Mouse (Mus musculus): ENCODE measurements around the gene Smg5.
"Not testable (repeated sequence)": the region's sequence is repeated elsewhere in the genome, so short reads cannot be mapped to it uniquely, and the experiment has no call there.

Smg5 gene

DNA sequence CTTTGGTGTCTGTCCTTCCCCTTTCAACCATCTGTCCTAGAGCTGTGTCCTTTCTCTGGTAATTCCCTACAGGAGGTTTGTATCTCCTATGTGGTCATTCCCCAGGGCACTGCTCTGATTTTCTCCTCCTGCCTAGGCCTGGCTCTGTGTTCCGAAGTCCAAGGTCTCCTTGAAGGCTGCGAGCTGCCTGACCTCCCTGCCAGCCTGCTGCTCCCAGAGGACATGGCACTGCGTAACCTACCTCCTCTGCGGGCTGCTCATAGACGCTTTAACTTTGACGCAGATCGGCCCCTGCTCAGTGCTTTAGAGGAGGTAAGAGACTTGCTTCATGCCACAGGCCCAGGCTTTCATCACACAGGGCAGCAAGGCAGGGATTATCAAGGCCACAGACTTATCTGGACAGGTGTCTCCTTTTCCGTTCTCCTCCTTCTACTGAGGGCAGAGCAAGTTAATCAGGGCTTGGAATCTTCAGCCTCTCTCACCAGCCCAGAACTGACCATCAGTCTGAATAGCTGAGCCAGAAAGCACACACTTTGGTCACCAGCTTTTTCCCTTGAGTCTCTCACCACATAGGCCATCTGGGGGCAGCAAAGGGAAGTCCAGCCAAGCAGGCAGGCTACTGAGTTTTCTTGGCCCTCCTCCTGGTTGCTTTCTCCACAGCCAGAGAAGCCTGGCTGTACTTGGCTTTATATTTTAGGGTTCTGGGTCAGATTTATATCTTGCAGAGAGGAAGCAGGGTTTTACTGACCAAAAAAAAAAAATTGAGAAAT lies 18.5 kb downstream of the Smg5 start:
- DNase-seq (ENCODE audit: low read depth): no peak

DNA sequence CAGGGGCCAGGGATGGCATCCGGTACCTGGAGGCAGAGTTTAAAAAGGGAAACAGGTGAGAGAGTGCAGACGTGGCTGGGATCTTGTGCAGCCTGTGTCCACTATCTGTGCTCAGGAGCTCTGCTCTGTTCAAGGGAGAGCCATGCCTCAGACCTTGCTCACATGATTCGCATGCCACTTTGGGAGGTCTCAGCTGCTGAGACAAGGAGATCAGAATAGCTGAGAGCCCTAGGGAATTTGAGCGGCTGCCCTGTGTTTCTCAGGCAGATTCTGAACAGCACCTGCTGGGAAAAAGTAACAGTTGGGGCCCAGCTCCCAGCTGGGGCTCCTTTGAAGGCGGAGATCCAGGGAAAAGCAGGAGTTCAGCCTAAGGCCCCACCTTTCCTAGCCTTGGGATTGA lies 23.5 kb downstream of the Smg5 start:
- no peak for DNase-seq (ENCODE audit: low read depth)

DNA sequence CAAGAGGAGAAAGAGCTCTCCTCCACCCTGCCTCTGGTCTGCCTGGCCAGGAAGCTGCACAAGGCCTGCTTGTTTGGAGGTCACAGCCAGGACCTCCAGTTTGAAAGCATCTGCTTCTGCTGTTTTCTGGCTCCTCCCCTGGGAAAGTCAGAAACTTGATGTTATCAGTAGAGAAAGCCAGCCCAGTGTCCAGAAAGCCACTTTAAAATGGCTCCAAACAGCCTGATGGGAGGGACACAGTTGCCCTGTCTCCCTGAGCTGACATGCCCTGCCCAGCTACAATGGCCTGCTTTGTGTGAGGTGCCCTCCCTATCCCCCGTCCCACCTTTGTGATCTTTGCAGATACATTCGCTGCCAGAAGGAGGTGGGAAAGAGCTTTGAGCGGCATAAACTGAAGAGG lies 23.9 kb downstream of the Smg5 start:
- no peak for DNase-seq (ENCODE audit: low read depth)

DNA sequence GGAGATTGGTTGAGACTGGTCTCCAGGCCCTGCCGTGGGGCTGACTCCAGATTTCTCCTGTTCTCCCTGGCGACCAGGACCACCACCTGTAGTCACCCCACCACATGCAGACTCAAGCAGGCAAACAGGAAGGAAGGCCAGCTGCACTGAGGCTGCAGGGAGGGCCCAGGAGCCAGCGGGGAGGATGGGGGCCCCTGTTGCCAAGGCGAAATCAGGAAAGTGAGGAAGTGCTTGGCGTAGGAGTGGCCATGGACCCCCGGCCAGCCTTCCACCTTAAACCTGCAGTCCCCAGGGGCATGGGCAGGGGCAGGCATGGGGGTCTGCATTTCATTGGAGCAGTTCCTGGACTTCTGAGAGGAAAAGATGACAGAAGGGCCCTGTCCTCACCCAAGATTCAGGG lies 25.0 kb downstream of the Smg5 start:
- DNase-seq (ENCODE audit: low read depth): no peak

DNA sequence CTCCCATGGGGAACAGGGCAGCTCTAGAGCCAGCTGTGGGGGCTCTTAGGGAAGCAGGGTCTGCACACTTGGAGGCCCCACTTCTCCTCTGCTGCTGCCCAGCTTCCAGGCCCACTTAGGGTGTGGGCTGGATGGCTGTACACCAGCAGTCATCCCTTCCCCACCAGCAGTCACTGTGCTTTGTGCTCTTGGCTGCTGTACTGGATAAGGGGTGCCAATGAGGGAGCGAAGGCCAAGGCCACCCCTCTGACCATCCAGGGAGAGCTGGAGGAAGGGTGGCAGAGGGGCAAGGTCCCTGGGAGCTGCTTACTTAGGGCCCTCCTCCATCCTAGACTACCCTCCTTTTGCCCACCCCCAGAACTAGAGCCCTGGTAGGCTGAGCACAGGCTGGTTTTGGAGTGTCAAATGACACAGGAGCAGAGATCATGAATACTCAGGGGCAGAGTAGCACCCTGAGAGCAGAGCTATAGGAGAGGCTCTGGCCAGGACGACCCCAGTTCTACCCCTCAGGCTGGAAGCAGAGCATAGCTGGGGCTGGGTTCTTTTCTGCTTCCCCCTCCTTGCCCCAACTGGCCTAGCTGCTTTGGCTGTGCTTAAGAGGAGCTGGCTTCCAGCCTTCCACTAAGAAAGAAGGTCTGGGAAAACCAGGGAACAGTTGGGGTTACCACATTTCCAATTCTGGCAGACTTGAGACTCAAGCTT lies 25.7 kb downstream of the Smg5 start:
- no peak for DNase-seq (ENCODE audit: low read depth)

DNA sequence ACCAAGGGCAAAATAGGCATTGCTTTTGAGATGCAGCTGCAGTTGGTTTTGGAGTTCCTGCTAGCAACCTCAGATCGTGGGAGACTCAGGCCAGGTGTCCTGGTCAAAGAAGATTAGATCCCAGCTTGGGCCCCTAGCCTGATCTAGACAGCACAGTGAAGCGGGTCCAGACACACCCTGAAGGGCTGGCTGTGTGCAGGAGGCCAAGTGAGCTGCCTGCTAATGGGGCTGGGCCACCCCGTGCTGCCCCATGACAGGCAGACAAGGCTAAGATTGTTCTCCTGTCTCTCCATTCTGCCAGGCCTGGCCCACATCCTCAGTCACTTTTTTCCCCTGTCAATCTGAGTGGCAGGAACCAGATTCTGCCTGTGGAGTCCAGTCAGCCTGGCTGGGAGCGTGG lies 27.6 kb downstream of the Smg5 start:
- DNase-seq (ENCODE audit: low read depth): no peak

DNA sequence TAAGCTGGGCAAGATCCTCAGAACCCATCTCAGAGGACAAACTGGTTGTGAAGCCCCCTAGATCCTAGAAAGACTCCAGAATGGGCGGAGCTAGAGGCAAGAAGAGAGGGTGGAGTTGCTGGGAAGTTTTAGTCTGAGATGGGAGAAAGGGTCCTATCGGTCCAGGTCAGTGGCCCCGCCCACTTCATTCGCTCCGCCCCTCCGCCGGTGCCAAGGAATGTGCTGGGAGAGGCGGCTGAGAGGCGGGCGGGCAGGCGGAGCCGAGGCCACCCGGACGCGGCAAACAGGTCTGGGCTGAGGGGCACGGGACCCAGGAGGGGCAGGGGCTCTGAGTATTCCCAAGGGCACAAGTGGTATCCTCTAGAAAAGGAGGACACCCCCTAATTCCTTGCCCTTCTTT lies 28.3 kb downstream of the Smg5 start, which contains the start of gene Paqr6:
Gene Paqr6 (plus strand): TSS at position 248 of the 400 bp plus-strand sequence.
- DNase-seq (ENCODE audit: low read depth): no peak

DNA sequence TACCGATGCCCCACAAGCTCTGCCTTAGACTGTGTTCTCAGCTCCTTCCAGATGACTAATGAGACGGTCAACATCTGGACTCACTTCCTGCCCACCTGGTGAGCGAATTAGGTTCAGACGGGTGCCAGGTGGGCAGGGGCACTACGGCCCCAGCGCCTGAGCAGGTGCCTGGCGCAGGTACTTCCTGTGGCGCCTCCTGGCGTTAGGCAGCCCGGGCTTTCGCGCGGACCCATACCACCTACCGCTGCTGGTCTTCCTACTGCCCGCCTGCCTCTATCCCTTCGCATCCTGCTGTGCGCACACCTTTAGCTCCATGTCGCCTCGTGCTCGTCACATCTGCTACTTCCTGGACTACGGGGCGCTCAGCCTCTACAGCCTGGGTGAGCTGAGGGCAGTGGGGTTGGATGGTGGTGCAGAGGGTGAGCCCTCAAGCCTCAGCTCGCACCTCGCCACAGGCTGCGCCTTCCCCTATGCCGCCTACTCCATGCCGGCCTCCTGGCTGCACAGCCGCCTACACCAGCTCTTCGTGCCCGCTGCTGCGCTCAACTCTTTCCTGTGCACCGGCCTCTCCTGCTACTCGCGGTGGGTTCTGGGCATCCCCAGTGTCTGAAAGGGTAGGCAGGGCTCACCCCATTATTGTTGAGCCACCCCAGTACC lies 29.8 kb downstream of the Smg5 start:
- DNase-seq (ENCODE audit: low read depth): no peak

DNA sequence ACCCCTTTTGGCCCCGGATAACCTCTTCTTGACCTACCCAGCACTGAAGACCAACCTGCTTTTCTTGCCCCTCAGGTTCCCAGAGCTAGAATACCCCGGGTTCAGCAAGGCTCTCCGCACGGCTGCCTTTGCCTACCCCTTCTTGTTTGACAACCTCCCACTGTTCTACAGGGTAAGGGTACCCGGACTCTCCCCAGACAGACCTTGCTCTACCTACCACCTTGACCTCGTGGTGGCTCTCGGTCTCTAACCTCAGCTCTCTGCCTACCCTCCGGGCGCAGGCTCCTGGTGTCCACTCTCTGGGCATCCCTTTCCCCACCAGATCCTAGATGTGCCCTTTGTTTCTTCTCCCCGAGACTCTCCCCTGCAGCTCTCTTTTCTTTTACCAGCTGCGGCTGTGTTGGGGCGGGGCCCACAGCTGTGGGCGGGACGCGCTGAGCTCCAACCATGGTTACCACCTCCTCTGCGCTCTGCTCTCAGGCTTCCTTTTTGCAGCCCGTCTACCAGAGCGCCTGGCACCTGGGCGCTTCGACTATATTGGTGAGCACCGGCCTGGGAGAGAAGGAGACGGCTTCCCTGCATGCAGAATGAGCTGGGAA lies 30.9 kb downstream of the Smg5 start:
- not testable (repeated sequence) for DNase-seq (ENCODE audit: low read depth)

DNA sequence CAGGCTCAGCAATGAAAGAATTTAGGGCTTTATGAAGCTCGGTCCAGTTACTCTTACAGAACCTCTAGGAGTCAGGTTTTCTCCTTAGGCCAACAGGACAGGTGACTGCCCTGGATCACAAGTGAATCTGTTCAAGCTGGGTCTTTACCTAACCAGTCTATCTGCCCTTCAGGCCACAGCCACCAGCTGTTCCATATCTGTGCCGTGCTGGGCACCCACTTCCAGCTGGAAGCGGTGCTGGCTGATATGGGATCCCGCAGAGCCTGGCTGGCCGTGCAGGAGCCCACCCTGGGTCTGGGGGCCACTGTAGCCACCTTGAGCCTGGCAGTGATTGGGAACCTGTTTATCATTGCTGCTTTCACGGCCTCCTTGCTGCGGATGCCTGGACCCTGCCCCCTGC lies 31.5 kb downstream of the Smg5 start:
- not testable (repeated sequence) for DNase-seq (ENCODE audit: low read depth)

DNA sequence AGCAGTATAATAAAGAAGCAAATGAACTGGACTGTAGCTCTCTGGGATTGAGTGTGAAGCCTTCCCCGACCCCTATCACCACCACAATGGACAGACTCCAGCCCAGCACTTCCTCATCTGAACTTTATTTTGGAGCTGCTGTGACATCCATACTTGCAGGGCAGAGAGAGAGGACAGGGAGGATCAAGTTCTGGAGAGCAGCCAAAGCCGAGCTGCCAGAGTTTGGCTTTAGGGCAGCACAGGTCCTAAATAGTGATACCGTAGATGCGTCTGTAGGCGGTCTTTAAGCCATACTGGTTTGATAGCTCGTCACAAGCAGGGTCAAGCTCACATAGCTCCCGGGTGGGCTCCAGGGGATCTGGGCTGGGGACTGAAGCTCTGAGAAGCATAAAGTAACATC lies 32.5 kb downstream of the Smg5 start:
- DNase-seq (ENCODE audit: low read depth): not testable (repeated sequence)

DNA sequence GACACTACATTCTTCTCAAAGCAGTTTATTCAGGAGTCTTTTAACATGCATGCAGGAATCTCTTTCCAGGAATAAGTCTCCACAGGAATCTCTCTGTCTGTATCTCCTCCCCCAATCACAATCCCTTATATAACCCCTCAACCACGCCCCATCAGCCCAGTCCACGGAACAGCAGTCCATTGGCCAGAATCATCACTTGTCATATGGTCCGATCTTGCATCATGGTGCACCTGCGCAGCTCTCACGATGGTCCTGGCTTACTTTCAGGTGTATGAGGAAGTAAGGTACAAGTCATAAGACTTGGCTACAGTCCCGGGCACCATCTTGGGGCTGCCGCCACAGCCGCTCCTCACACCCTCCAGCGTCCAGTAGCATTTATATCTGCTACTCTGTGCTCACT lies 36.6 kb downstream of the Smg5 start, which contains the start of gene Bglap3:
Gene Bglap3 (minus strand): TSS at position 101 of the 400 bp plus-strand sequence.
- not testable (repeated sequence) for DNase-seq (ENCODE audit: low read depth)

DNA sequence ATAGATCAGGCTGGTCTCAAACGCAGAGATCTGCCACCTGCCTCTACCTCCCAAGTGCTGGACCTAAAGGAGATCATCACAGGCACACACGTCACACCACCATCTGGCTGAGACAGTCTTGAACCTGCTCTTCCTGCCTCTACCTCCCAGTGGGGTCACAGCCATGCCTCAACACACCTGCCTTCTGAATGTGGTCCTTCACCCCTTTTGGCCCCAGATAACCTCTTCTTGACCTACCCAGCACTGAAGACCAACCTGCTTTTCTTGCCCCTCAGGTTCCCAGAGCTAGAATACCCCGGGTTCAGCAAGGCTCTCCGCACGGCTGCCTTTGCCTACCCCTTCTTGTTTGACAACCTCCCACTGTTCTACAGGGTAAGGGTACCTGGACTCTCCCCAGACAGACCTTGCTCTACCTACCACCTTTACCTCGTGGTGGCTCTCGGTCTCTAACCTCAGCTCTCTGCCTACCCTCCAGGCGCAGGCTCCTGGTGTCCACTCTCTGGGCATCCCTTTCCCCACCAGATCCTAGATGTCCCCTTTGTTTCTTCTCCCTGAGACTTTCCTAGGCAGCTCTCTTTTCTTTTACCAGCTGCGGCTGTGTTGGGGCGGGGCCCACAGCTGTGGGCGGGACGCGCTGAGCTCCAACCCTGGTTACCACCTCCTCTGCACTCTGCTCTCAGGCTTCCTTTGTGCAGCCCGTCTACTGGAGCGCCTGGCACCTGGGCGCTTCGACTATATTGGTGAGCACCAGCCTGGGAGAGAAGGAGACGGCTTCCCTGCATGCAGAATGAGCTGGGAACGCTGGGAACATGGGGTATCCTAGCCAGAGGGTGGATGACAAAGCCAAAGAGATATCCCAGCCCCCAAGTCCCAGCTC lies 39.9 kb downstream of the Smg5 start:
- not testable (repeated sequence) for DNase-seq (ENCODE audit: low read depth)

DNA sequence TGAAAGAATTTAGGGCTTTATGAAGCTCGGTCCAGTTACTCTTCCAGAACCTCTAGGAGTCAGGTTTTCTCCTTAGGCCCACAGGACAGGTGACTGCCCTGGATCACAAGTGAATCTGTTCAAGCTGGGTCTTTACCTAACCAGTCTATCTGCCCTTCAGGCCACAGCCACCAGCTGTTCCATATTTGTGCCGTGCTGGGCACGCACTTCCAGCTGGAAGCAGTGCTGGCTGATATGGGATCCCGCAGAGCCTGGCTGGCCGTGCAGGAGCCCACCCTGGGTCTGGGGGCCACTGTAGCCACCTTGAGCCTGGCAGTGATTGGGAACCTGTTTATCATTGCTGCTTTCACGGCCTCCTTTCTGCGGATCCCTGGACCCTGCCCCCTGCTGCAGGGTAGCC lies 40.6 kb downstream of the Smg5 start:
- DNase-seq (ENCODE audit: low read depth): not testable (repeated sequence)

DNA sequence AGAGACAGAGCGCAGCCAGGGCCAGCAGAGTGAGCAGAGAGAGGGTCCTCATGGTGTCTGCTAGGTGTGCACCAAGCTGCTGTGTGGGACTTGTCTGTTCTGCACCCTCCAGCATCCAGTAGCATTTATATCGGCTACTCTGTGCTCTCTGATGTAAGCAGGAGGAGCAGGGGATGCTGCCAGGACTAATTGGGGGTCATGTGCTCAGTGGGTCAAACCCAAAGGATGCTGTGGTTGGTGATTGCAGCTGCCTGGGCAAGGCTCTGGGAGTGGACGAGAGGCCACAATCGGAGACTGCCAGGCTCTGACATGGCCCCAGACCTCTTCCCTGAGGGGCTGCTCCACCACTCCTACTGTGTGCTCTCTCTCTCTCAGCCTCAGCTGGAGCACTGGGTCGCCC lies 42.5 kb downstream of the Smg5 start, which contains the start of gene Bglap2:
Gene Bglap2 (minus strand): TSS at position 101 of the 400 bp plus-strand sequence.
- DNase-seq (ENCODE audit: low read depth): not testable (repeated sequence)

DNA sequence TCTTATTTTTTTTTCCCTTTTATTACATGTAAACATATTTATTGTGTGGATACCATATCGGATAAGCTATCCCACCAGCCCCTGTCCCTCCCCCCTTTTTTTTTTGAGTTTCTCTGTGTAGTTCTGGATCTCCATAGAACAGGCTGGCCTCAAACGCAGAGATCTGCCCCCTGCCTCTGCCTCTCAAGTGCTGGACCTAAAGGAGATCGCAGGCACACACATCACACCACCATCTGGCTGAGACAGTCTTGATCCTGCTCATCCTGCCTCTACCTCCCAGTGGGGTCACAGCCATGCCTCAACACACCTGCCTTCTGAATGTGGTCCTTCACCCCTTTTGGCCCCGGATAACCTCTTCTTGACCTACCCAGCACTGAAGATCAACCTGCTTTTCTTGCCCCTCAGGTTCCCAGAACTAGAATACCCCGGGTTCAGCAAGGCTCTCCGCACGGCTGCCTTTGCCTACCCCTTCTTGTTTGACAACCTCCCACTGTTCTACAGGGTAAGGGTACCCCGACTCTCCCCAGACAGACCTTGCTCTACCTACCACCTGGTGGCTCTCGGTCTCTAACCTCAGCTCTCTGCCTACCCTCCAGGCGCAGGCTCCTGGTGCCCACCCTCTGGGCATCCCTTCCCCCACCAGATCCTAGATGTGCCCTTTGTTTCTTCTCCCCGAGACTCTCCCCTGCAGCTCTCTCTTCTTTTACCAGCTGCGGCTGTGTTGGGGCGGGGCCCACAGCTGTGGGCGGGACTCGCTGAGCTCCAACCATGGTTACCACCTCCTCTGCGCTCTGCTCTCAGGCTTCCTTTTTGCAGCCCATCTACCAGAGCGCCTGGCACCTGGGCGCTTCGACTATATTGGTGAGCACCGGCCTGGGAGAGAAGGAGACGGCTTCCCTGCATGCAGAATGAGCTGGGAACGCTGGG lies 45.6 kb downstream of the Smg5 start:
- DNase-seq (ENCODE audit: low read depth): not testable (repeated sequence)

DNA sequence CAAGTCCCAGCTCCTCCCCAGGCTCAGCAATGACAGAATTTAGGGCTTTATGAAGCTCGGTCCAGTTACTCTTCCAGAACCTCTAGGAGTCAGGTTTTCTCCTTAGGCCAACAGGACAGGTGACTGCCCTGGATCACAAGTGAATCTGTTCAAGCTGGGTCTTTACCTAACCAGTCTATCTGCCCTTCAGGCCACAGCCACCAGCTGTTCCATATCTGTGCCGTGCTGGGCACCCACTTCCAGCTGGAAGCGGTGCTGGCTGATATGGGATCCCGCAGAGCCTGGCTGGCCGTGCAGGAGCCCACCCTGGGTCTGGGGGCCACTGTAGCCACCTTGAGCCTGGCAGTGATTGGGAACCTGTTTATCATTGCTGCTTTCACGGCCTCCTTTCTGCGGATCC lies 46.3 kb downstream of the Smg5 start:
- not testable (repeated sequence) for DNase-seq (ENCODE audit: low read depth)

DNA sequence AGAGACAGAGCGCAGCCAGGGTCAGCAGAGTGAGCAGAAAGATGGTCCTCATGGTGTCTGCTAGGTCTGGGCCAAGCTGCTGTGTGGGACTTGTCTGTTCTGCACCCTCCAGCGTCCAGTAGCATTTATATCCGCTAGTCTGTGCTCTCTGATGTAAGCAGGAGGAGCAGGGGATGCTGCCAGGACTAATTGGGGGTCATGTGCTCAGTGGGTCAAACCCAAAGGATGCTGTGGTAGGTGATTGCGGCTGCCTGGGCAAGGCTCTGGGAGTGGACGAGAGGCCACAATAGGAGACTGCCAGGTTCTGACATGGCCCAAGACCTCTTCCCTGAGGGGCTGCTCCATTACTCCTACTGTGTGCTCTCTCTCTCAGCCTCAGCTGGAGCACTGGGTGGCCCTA lies 48.3 kb downstream of the Smg5 start, which contains the start of gene Bglap:
Gene Bglap (minus strand): TSS at position 101 of the 400 bp plus-strand sequence.
- no peak for DNase-seq (ENCODE audit: low read depth)

DNA sequence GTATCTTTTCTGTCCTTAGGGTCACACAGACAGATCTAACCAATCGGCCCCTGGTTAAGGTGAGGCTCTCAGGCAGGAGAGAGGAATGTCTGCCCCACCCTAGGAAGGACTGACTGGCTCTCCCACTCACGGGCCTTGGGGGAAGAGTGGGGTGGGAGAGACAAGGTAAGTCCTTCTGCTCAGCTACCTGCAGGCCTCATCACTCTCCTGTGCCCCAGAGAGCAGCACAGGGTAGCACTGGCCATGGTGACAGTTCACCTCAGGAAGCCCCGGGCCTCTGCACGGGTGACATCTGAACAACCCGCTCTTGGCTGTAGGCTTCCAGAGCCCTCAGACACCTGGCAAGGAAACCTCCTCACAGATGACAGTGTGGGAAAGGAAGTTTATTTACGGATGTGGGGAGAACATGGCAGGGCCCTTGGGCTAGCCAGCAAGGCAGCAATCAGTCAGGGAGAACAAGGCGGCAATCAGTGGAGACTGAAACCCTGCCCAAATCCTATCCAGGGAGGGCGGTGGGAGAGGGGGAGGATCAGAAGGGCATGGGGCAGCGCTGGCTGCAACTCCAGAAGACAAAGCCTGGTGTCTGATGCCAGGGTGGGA lies 57.8 kb downstream of the Smg5 start:
- no peak for DNase-seq (ENCODE audit: low read depth)

DNA sequence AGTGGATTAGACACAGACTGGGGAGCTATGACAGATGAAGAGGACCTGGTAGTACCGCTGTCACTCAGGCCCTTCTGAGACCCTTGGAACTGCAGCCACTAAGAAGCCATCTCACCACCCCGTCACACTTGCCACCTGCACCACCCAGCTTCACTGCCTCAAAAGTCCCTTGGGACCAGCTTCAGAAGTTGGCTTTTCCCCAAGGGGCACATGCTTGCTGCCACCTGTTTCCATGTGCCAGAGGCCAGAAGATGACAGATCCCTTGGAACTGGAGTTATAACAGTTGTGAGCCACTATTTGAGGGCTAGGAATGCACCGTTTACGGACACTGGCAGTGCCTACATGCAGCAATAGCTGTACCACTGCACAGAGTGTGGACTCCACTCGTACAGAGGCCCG lies 59.2 kb downstream of the Smg5 start:
- DNase-seq (ENCODE audit: low read depth): no peak
